Mouse (Mus musculus): Measurements from ENCODE around the gene Vmn2r88.
"Not testable (repeated sequence)": the region's sequence is repeated elsewhere in the genome, so short reads cannot be mapped to it uniquely, and the experiment has no call there.

Gene Vmn2r88

GRCm38 (mm10) chr14:51410520-51410919 lies at the start of gene Vmn2r88:
TSS of gene Vmn2r88 (plus strand) at chr14:51410820.
- no peak for DNase-seq (ENCODE audit: low read depth)

- no peak for DNase-seq (ENCODE audit: low read depth)
Measured at GRCm38 (mm10) chr14:51361456-51361855, 49.2 kb upstream of the Vmn2r88 start, which contains the start of gene Gm7247. TSS of gene Gm7247 (plus strand) at chr14:51361756.

- DNase-seq (ENCODE audit: low read depth): no peak
Measured at GRCm38 (mm10) chr14:51382805-51383204, 27.8 kb upstream of the Vmn2r88 start.

GRCm38 (mm10) chr14:51384351-51384750 lies 26.3 kb upstream of the Vmn2r88 start:
- no peak for DNase-seq (ENCODE audit: low read depth)

GRCm38 (mm10) chr14:51385741-51386140 lies 24.9 kb upstream of the Vmn2r88 start:
- DNase-seq (ENCODE audit: low read depth): peak; percentile 39

GRCm38 (mm10) chr14:51387768-51388167 lies 22.9 kb upstream of the Vmn2r88 start:
- DNase-seq (ENCODE audit: low read depth): no peak

GRCm38 (mm10) chr14:51388222-51388621 lies 22.4 kb upstream of the Vmn2r88 start:
- no peak for DNase-seq (ENCODE audit: low read depth)

- DNase-seq (ENCODE audit: low read depth): no peak
Measured at GRCm38 (mm10) chr14:51423885-51424284, 13.3 kb downstream of the Vmn2r88 start.

GRCm38 (mm10) chr14:51430138-51430537 lies 19.5 kb downstream of the Vmn2r88 start:
- not testable (repeated sequence) for DNase-seq (ENCODE audit: low read depth)

- no peak for DNase-seq (ENCODE audit: low read depth)
Measured at GRCm38 (mm10) chr14:51434546-51434945, 23.9 kb downstream of the Vmn2r88 start.

GRCm38 (mm10) chr14:51435020-51435419 lies 24.4 kb downstream of the Vmn2r88 start:
- DNase-seq (ENCODE audit: low read depth): no peak

- DNase-seq (ENCODE audit: low read depth): no peak
Measured at GRCm38 (mm10) chr14:51438955-51439354, 28.3 kb downstream of the Vmn2r88 start.

GRCm38 (mm10) chr14:51451557-51451956 lies 40.9 kb downstream of the Vmn2r88 start, which contains the start of gene Vmn2r89:
TSS of gene Vmn2r89 (plus strand) at chr14:51451857.
- DNase-seq (ENCODE audit: low read depth): not testable (repeated sequence)

All from 416B (cell line).